ENCODE assay signal across 9 mouse cellular contexts in the genomic region with DNA sequence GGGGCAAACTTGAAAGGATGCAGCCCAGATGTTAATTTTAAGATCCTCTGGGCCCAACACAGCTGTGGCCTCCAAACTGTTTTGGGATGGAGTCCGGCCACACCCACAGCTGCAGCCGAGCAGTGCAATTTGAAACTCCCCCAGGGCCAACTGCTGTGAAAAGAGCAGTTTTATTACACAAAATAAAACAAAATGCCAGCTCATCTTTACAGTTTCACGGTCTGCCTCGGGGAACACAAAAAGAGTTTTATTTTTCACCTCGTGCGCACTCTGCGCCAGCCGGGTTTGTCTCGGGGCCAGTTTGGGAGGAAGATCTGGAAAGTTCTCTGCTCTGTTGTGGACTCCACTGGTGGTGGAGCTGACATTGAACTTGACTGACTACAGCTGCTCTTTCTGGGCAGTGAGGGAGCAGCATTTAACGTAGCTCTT.
DNase-seq lines count a peak whose midpoint lies in the region; ATAC-seq and TF ChIP-seq lines count a peak whose summit lies in the region.
"Had no signal": no experiment of that assay in that cellular context is flagged by ENCODE, and none has a peak within 500 bp of the region (broad histone marks: within the 10 kb centered on the region; RNA-seq: fewer than 3 reads in every experiment).

No protein-coding gene starts in this region.

- H3K27ac ChIP-seq in kidney, embryonic 14.5 days (ENCODE audit: low read depth, low read length), result peak overlapping the region; percentile 81
- H3K27ac ChIP-seq in neural tube, embryonic 13.5 days (replicated peaks), result no peak overlapping the region
- no peak overlapping the region for H3K27ac ChIP-seq in midbrain, embryonic 16.5 days (ENCODE audit: low read length)
- no peak overlapping the region for H3K27ac ChIP-seq in cerebellum, adult 2 months (ENCODE audit: insufficient read depth, low read length)
- H3K27ac ChIP-seq: liver, embryonic 13.5 days had no signal

- peak; percentile 90 for ATAC-seq in kidney, embryonic 14.5 days (ENCODE audit: low FRiP score, low TSS enrichment)
- ATAC-seq in neural tube, embryonic 13.5 days (ENCODE audit: low read depth), result no peak
- ATAC-seq in midbrain, embryonic 16.5 days, result no peak

- intact Hi-C loops in heart, postnatal 10 days (cut with DNase I), result no loop called here

- no peak for DNase-seq in kidney, adult 18-20 months
- peak; percentile 51 for DNase-seq in embryo, embryonic 11.5 days (ENCODE audit: low read depth, low spot score)
- DNase-seq in heart, postnatal 10 days, result peak; percentile 65 to 69
- DNase-seq in cerebellum, adult 2 months, result no peak
- DNase-seq in frontal cortex, postnatal 10 days (ENCODE audit: low spot score in 2 of 2), result no peak
- DNase-seq: liver, embryonic 13.5 days had no signal

- no peaks in the 10 kb centered on the region for H3K36me3 ChIP-seq in kidney, embryonic 14.5 days (ENCODE audit: control insufficient read depth, insufficient read depth, low read length)
- H3K36me3 ChIP-seq in neural tube, embryonic 13.5 days, result no peaks in the 10 kb centered on the region
- H3K36me3 ChIP-seq in midbrain, embryonic 16.5 days (ENCODE audit: control insufficient read depth, insufficient read depth, low read length), result no peaks in the 10 kb centered on the region
- H3K36me3 ChIP-seq: liver, embryonic 13.5 days had no signal

- no peaks in the 10 kb centered on the region for H3K27me3 ChIP-seq in kidney, embryonic 14.5 days (ENCODE audit: control insufficient read depth, insufficient read depth, low read length)
- peaks cover 2% of the 10 kb centered on the region; the same call in 1 of the 2 replicates for H3K27me3 ChIP-seq in neural tube, embryonic 13.5 days
- H3K27me3 ChIP-seq in midbrain, embryonic 16.5 days (ENCODE audit: control insufficient read depth, insufficient read depth, low read depth, low read length), result no peaks in the 10 kb centered on the region
- no peaks in the 10 kb centered on the region; the same call in 1 of the 2 replicates for H3K27me3 ChIP-seq in cerebellum, adult 2 months (ENCODE audit: control insufficient read depth, insufficient read depth, low read length)
- H3K27me3 ChIP-seq: liver, embryonic 13.5 days had no signal

- H3K9ac ChIP-seq in kidney, embryonic 14.5 days (ENCODE audit: low read depth, low read length), result no peak overlapping the region
- H3K9ac ChIP-seq in neural tube, embryonic 13.5 days, result no peak overlapping the region
- H3K9ac ChIP-seq in midbrain, embryonic 16.5 days (ENCODE audit: low read depth, low read length), result no peak overlapping the region
- H3K9ac ChIP-seq: liver, embryonic 13.5 days had no signal

- TF ChIP-seq CTCF in cerebellum, adult 2 months (IDR thresholded peaks at IDR 0.05; ENCODE audit: borderline replicate concordance, insufficient read depth, low read depth, low read length), result no peak

- H3K4me3 ChIP-seq in kidney, embryonic 14.5 days (ENCODE audit: low read length), result no peak overlapping the region
- no peak overlapping the region for H3K4me3 ChIP-seq in neural tube, embryonic 13.5 days
- no peak overlapping the region for H3K4me3 ChIP-seq in midbrain, embryonic 16.5 days (ENCODE audit: low read depth, low read length)
- H3K4me3 ChIP-seq in cerebellum, adult 2 months (replicated peaks; ENCODE audit: insufficient read depth, low read depth, low read length), result no peak overlapping the region
- H3K4me3 ChIP-seq: liver, embryonic 13.5 days had no signal

- H3K4me2 ChIP-seq in kidney, embryonic 14.5 days (replicated peaks; ENCODE audit: low read depth, low read length), result no peak overlapping the region; the same call in 1 of the 2 replicates
- H3K4me2 ChIP-seq in neural tube, embryonic 13.5 days, result peak overlapping the region; percentile 21; the same call in 1 of the 2 replicates
- H3K4me2 ChIP-seq in midbrain, embryonic 16.5 days (ENCODE audit: low read length), result no peak overlapping the region
- H3K4me2 ChIP-seq: liver, embryonic 13.5 days had no signal

- H3K9me3 ChIP-seq in kidney, embryonic 14.5 days (ENCODE audit: control insufficient read depth, low read length), result no peaks in the 10 kb centered on the region
- no peaks in the 10 kb centered on the region for H3K9me3 ChIP-seq in neural tube, embryonic 13.5 days
- H3K9me3 ChIP-seq in midbrain, embryonic 16.5 days (replicated peaks; ENCODE audit: control insufficient read depth, low read length, poor library complexity, severe bottlenecking), result no peaks in the 10 kb centered on the region
- H3K9me3 ChIP-seq: liver, embryonic 13.5 days had no signal

- TF ChIP-seq POLR2A in cerebellum, adult 2 months (IDR thresholded peaks at IDR 0.05; ENCODE audit: borderline replicate concordance, insufficient read depth, low read length), result no peak

- 15% methylated on average over 10 of the region's 10 CpGs for WGBS in kidney, embryonic 14.5 days
- 11% methylated on average over 10 of the region's 10 CpGs for WGBS in neural tube, embryonic 13.5 days
- WGBS in midbrain, embryonic 16.5 days, result 60% methylated on average over 10 of the region's 10 CpGs
- WGBS in cerebellum, adult 2 months, result 38% methylated on average over 10 of the region's 10 CpGs

- H3K4me1 ChIP-seq in kidney, embryonic 14.5 days (ENCODE audit: control insufficient read depth, insufficient read depth, low read length), result peaks cover 6% of the 10 kb centered on the region; the same call in 1 of the 2 replicates
- peaks cover 30% of the 10 kb centered on the region for H3K4me1 ChIP-seq in neural tube, embryonic 13.5 days (replicated peaks)
- H3K4me1 ChIP-seq in midbrain, embryonic 16.5 days (ENCODE audit: control insufficient read depth, insufficient read depth, low read length), result no peaks in the 10 kb centered on the region
- no peaks in the 10 kb centered on the region for H3K4me1 ChIP-seq in cerebellum, adult 2 months (ENCODE audit: control insufficient read depth, insufficient read depth, low read length)
- H3K4me1 ChIP-seq: liver, embryonic 13.5 days had no signal

Comparison
In these comparisons a context has a peak if more than half of its experiments do, and no peak if none do; other contexts are left out.
1. DNase-seq: peak in embryo, embryonic 11.5 days (single experiment) and heart, postnatal 10 days (2 of 2); none in kidney, adult 18-20 months (single experiment), cerebellum, adult 2 months (0 of 2) and frontal cortex, postnatal 10 days (0 of 2).